Mouse (Mus musculus) MEL (cell line): ENCODE data around the gene Cemip.

ENCODE experiments used
- CTCF ChIP-seq, 3 experiments: IDR thresholded peaks in 2 of 3; conservative IDR thresholded peaks in 1 of 3; 2 replicates each; pipeline ENCODE4 v1.5.1; 2011 to 2012; ENCODE audit warnings: low read length in 3 of 3, low read depth in 2 of 3, mild to moderate bottlenecking in 2 of 3, improper control_type of control experiment in 1 of 3, inconsistent platforms in 1 of 3, mixed read lengths in 1 of 3, moderate library complexity in 1 of 3; ENCODE audit not compliant: control insufficient read depth in 1 of 3, insufficient read depth in 1 of 3, poor library complexity in 1 of 3, severe bottlenecking in 1 of 3
- ETS1 ChIP-seq: IDR thresholded peaks from 2 replicates; pipeline ENCODE4 v1.6.1; 2012; ENCODE audit warnings: low read depth, mild to moderate bottlenecking, inconsistent platforms, low read length, improper control_type of control experiment, moderate library complexity
- MAFK ChIP-seq: IDR thresholded peaks from 2 replicates; pipeline ENCODE4 v1.6.1; 2011; ENCODE audit warnings: low read depth, mild to moderate bottlenecking, low read length, improper control_type of control experiment, borderline replicate concordance
- POLR2AphosphoS2 ChIP-seq: IDR thresholded peaks from 2 replicates; pipeline ENCODE4 v1.6.1; 2011; ENCODE audit warnings: low read length, improper control_type of control experiment
- POLR2AphosphoS5 ChIP-seq: IDR thresholded peaks from 2 replicates; pipeline ENCODE4 v1.6.1; 2012; ENCODE audit warnings: low read depth, borderline replicate concordance, mild to moderate bottlenecking, inconsistent platforms, low read length, moderate library complexity, mixed read lengths
- RCOR1 ChIP-seq: IDR thresholded peaks from 2 replicates; pipeline ENCODE4 v1.6.1; 2012; ENCODE audit warnings: low read depth, mild to moderate bottlenecking, inconsistent platforms, low read length, improper control_type of control experiment
- ZC3H11A ChIP-seq: IDR thresholded peaks from 2 replicates; pipeline ENCODE4 v1.6.1; 2012; ENCODE audit warnings: low read depth, mild to moderate bottlenecking, inconsistent platforms, low read length, improper control_type of control experiment

DNA sequence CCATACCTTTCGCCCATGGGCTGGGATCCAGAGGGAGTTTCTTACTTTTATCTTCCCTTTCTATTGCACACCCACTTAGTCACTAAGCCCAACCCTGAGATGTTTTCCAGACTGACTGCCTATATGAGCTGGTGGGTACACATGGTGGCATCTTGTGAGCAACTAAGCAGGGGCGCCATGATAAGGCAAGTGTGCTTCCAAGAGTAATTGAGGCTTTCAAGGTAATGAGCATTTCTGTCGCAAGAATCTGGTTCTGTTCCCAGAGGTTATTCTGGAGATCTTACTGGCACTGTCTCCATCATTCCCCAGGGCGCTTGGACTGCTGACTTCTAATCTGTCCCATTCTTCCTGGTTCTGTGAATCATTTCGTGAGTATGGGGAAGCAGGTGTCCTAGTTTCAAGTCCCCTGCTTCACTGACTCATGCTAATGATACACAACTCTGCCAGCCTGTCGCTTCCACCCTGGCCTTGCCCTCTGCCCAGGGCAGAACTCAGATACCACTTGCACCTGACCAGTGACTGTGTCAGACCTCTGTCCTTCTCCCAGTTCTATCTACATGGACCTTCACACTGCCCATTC, 31.3 kb upstream of the Cemip start:
- no peak for TF ChIP-seq POLR2AphosphoS2
- TF ChIP-seq MAFK, result no peak
- TF ChIP-seq ZC3H11A, result no peak
- TF ChIP-seq ETS1, result no peak
- TF ChIP-seq RCOR1, result no peak
- no peak for TF ChIP-seq POLR2AphosphoS5
- no peak for TF ChIP-seq CTCF (IDR thresholded peaks at IDR 0.05 in 2 of 3, conservative IDR thresholded peaks at IDR 0.05 in 1 of 3; ENCODE audit: control insufficient read depth in 1 of 3, insufficient read depth in 1 of 3, low read depth in 2 of 3, low read length in 3 of 3, poor library complexity in 1 of 3, severe bottlenecking in 1 of 3)
